Mouse (Mus musculus) liver, embryonic 12.5 days (tissue): ENCODE measurements around the gene E130309D02Rik. TPM values are rescaled to one million over a fixed set of nuclear protein-coding genes. Genes with fewer than 3 reads are reported as not detected.
A peak's percentile ranks its signal among the peaks of the same experiment; 100 is the strongest.

Source experiments
- ATAC-seq: fragments of 200-750 bp; cut with Nextera tagmentation; 2 replicates; pipeline ENCODE4 v1.8.0; 2017; ENCODE audit warnings: moderate number of reproducible peaks, mild to moderate bottlenecking, moderate library complexity
- H3K27ac ChIP-seq: fragments of 300-500 bp; sonication (generic); 2 replicates; pipeline ENCODE4 v1.5.1; 2016; ENCODE audit warnings: mild to moderate bottlenecking
- H3K27me3 ChIP-seq: fragments of 300-500 bp; sonication (generic); replicated peaks from 2 replicates; pipeline ENCODE4 v1.6.1; 2016; ENCODE audit warnings: mild to moderate bottlenecking, moderate library complexity
- H3K36me3 ChIP-seq: fragments of 300-500 bp; sonication (generic); 2 replicates; pipeline ENCODE4 v1.6.1; 2016; ENCODE audit warnings: mild to moderate bottlenecking, moderate library complexity
- H3K4me1 ChIP-seq: fragments of 300-500 bp; sonication (generic); 2 replicates; pipeline ENCODE4 v1.6.1; 2016
- H3K4me2 ChIP-seq: fragments of 300-500 bp; sonication (generic); 2 replicates; pipeline ENCODE4 v1.6.1; 2016; ENCODE audit warnings: mild to moderate bottlenecking, moderate library complexity
- H3K4me3 ChIP-seq: fragments of 300-500 bp; sonication (generic); 2 replicates; pipeline ENCODE4 v1.5.1; 2016; ENCODE audit warnings: mild to moderate bottlenecking, moderate library complexity
- H3K9ac ChIP-seq: fragments of 300-500 bp; sonication (generic); 2 replicates; pipeline ENCODE4 v1.6.1; 2016; ENCODE audit warnings: mild to moderate bottlenecking, moderate library complexity
- H3K9me3 ChIP-seq: fragments of 300-500 bp; sonication (generic); replicated peaks from 2 replicates; pipeline ENCODE4 v1.6.1; 2016; ENCODE audit warnings: mild to moderate bottlenecking, moderate library complexity
- WGBS: fragments of 180-500 bp; shearing (Covaris S2); methylation state at CpG from one replicate; pipeline ENCODE4 v1.1.7; 2016; ENCODE audit not compliant: insufficient replicate concordance; 5-methylcytosine and 5-hydroxymethylcytosine counted together
- polyA plus RNA-seq: library from polyadenylated mRNA; unstranded; fragments of >200 nt; fragmentation: Nextera tagmentation; extraction: Ambion mirVana; gene quantifications from 2 replicates; pipeline ENCODE4 v1.2.1, GENCODE M21; 2016

Gene E130309D02Rik
- polyA plus RNA-seq, 1 experiment from 2014 or later: 44.8 TPM

- Histone ChIP-seq H3K27me3 (peaks cover 50% of the 10 kb centered on the region), H3K4me2 (no peak overlapping the region), H3K9me3 (no peaks in the 10 kb centered on the region), H3K9ac (no peak overlapping the region), H3K4me3 (no peak overlapping the region), H3K27ac (no peak overlapping the region), H3K36me3 (0 out of 2 replicates have a peak, but pooled peaks cover 6% of the 10 kb centered on the region), H3K4me1 (no peaks in the 10 kb centered on the region)
- WGBS: 75% methylated on average over 8 of the region's 8 CpGs
- no peak for ATAC-seq
These were observed 53.5 kb downstream of the E130309D02Rik start for GRCm38 (mm10) chr5:143261636-143262035.

GRCm38 (mm10) chr5:143255802-143256201 is 59.4 kb downstream of the E130309D02Rik start:
- H3K36me3 ChIP-seq: no peaks in the 10 kb centered on the region
- H3K9me3 ChIP-seq: no peaks in the 10 kb centered on the region
- no peak overlapping the region for H3K9ac ChIP-seq

GRCm38 (mm10) chr5:143255131-143255519 is 60.0 kb downstream of the E130309D02Rik start:
- Histone ChIP-seq H3K27ac (no peak overlapping the region), H3K4me2 (no peak overlapping the region), H3K36me3 (no peaks in the 10 kb centered on the region), H3K27me3 (peaks cover 97% of the 10 kb centered on the region), H3K9ac (no peak overlapping the region), H3K9me3 (no peaks in the 10 kb centered on the region), H3K4me1 (peaks cover 19% of the 10 kb centered on the region), H3K4me3 (0 out of 2 replicates have a peak overlapping the region, but pooled peaks have one; percentile 41)
- ATAC-seq: no peak
- WGBS: 9% methylated on average over 24 of the region's 24 CpGs

More at GRCm38 (mm10) chr5:143255802-143256201, 59.4 kb downstream of the E130309D02Rik start:
- no peak for ATAC-seq
- H3K4me2 ChIP-seq: no peak overlapping the region
- peaks cover 94% of the 10 kb centered on the region for H3K27me3 ChIP-seq
- H3K4me3 ChIP-seq: no peak overlapping the region
- H3K27ac ChIP-seq: no peak overlapping the region
- 55% methylated on average over 5 of the region's 5 CpGs for WGBS
- peaks cover 19% of the 10 kb centered on the region for H3K4me1 ChIP-seq

- WGBS: 5% methylated on average over 65 of the region's 66 CpGs
- peak overlapping the region; percentile 41; the same call in 1 of the 2 replicates for H3K4me3 ChIP-seq
- no peak overlapping the region for H3K27ac ChIP-seq
- peak overlapping the region; percentile 59; the same call in 1 of the 2 replicates for H3K4me2 ChIP-seq
- peaks cover 96% of the 10 kb centered on the region for H3K27me3 ChIP-seq
- H3K4me1 ChIP-seq: peaks cover 19% of the 10 kb centered on the region
- no peaks in the 10 kb centered on the region for H3K36me3 ChIP-seq
- ATAC-seq: no peak
- no peaks in the 10 kb centered on the region for H3K9me3 ChIP-seq
- no peak overlapping the region for H3K9ac ChIP-seq
These were observed 60.6 kb downstream of the E130309D02Rik start for GRCm38 (mm10) chr5:143254487-143255130.

GRCm38 (mm10) chr5:143253881-143254486 is 61.2 kb downstream of the E130309D02Rik start:
- H3K27ac ChIP-seq: no peak overlapping the region
- peak overlapping the region; percentile 41 for H3K4me3 ChIP-seq
- WGBS: 6% methylated on average over 72 of the region's 81 CpGs
- H3K4me2 ChIP-seq: peak overlapping the region; percentile 59
- H3K9ac ChIP-seq: 0 out of 2 replicates have a peak overlapping the region, but pooled peaks have one; percentile 0
- H3K4me1 ChIP-seq: peaks cover 19% of the 10 kb centered on the region
- H3K27me3 ChIP-seq: peaks cover 90% of the 10 kb centered on the region
- no peaks in the 10 kb centered on the region for H3K9me3 ChIP-seq
- H3K36me3 ChIP-seq: no peaks in the 10 kb centered on the region
- ATAC-seq: no peak

GRCm38 (mm10) chr5:143253186-143253880 is 61.8 kb downstream of the E130309D02Rik start:
- H3K4me2 ChIP-seq: peak overlapping the region; percentile 59
- H3K27me3 ChIP-seq: peaks cover 83% of the 10 kb centered on the region
- no peak for ATAC-seq
- 3% methylated on average over 103 of the region's 103 CpGs for WGBS
- peaks cover 19% of the 10 kb centered on the region for H3K4me1 ChIP-seq
- no peak overlapping the region for H3K9ac ChIP-seq
- peaks cover 4% of the 10 kb centered on the region; the same call in 1 of the 2 replicates for H3K36me3 ChIP-seq
- H3K9me3 ChIP-seq: no peaks in the 10 kb centered on the region
- no peak overlapping the region for H3K27ac ChIP-seq
- peak overlapping the region; percentile 41 for H3K4me3 ChIP-seq

- Histone ChIP-seq H3K4me1 (peaks cover 19% of the 10 kb centered on the region), H3K9me3 (no peaks in the 10 kb centered on the region), H3K27ac (no peak overlapping the region), H3K36me3 (peaks cover 9% of the 10 kb centered on the region), H3K4me2 (no peak overlapping the region), H3K27me3 (peaks cover 78% of the 10 kb centered on the region), H3K9ac (no peak overlapping the region), H3K4me3 (no peak overlapping the region)
- ATAC-seq: no peak
- WGBS: 11% methylated on average over 18 of the region's 18 CpGs
These were observed 62.4 kb downstream of the E130309D02Rik start for GRCm38 (mm10) chr5:143252791-143253185.

GRCm38 (mm10) chr5:143252039-143252438 is 63.1 kb downstream of the E130309D02Rik start:
- no peaks in the 10 kb centered on the region for H3K9me3 ChIP-seq
- H3K4me2 ChIP-seq: no peak overlapping the region
- H3K4me1 ChIP-seq: peaks cover 19% of the 10 kb centered on the region
- ATAC-seq: no peak
- no peak overlapping the region for H3K9ac ChIP-seq
- 34% methylated on average over 6 of the region's 6 CpGs for WGBS
- H3K36me3 ChIP-seq: peaks cover 17% of the 10 kb centered on the region
- H3K27ac ChIP-seq: no peak overlapping the region
- H3K4me3 ChIP-seq: no peak overlapping the region
- H3K27me3 ChIP-seq: peaks cover 70% of the 10 kb centered on the region

Other genes starting within 250 kb of the E130309D02Rik start
- gene Rnf216, start 202.4 kb downstream of the E130309D02Rik start, polyA plus RNA-seq: 28.5 and 30.1 TPM in 2 replicates
- not detected in 2 replicates for gene Olfr718-ps1, start 167.8 kb downstream of the E130309D02Rik start, polyA plus RNA-seq
- 3.5 and 3.7 TPM in 2 replicates for gene Rbak, start 134.6 kb downstream of the E130309D02Rik start, polyA plus RNA-seq
- not detected in 2 replicates for gene Spdye4b, start 134.3 kb downstream of the E130309D02Rik start, polyA plus RNA-seq
- gene Spdye4a, start 88.5 kb downstream of the E130309D02Rik start, polyA plus RNA-seq: not detected in 2 replicates
- 5.5 TPM in 2 replicates for gene Zfp12, start 80.2 kb downstream of the E130309D02Rik start, polyA plus RNA-seq
- gene Zfp316, start 45.3 kb downstream of the E130309D02Rik start, polyA plus RNA-seq: 0.78 and 1.0 TPM in 2 replicates
- not detected in 2 replicates for gene Zfp853, start 21.7 kb downstream of the E130309D02Rik start, polyA plus RNA-seq
- gene Zdhhc4, start 13.9 kb upstream of the E130309D02Rik start, polyA plus RNA-seq: 41.9 and 42.9 TPM in 2 replicates
- gene Grid2ip, start 42.0 kb upstream of the E130309D02Rik start, polyA plus RNA-seq: 0.04 TPM in 1 of 2 replicates, not detected in the other
- 171 and 174 TPM in 2 replicates for gene Kdelr2, start 88.5 kb upstream of the E130309D02Rik start, polyA plus RNA-seq
- 11.8 and 12.6 TPM in 2 replicates for gene Daglb, start 149.2 kb upstream of the E130309D02Rik start, polyA plus RNA-seq
- 254 and 256 TPM in 2 replicates for gene Rac1, start 212.7 kb upstream of the E130309D02Rik start, polyA plus RNA-seq